Mouse (Mus musculus) spleen, adult 2 months (tissue): ENCODE measurements around the gene 4933402J07Rik.

Experiments used
- CTCF ChIP-seq: fragments of 200-500 bp; IDR thresholded peaks from 2 replicates; pipeline ENCODE4 v1.5.1; 2011; ENCODE audit warnings: mild to moderate bottlenecking, inconsistent platforms; ENCODE audit not compliant: insufficient read depth, insufficient read length, insufficient replicate concordance; ENCODE audit errors: extremely low read depth
- POLR2A ChIP-seq: fragments of 200-500 bp; IDR thresholded peaks from 2 replicates; pipeline ENCODE4 v1.6.1; 2011; ENCODE audit warnings: low read depth, low read length, inconsistent platforms

DNA sequence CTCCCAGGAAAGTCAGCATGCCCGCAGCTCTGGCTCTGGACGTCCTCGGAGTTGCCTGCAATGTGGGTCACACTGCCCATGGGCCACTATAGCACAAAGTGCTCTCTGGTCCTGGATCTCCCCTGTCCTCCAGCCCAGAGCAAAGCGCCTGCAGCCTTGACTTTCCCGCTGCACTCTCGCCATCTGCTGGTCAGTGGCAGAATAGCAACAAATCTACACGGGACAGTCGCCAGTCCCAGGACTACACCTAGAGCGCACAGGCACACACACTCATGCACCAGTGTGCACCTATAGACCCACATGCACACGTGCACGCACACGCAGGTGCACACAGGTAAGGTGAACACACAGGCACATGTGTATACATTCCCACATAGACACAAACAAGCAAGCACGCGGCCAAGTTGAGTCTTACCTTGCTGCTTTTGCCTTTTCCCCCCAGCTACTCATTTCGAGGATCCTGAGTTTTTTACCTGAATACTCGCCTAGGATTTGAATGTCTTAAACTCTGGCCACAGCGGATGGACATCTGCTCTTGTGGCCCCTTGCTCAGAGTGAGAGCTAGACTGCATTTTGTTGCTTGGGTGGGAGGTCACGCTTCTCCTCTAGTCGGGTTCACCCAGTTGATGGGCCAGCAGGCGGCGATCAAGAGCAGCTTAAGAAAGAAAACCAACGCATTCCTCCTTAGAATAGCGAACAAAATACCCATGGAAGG lies 26.9 kb upstream of the 4933402J07Rik start:
- no peak for TF ChIP-seq POLR2A
- peak; percentile 73; the same call in 1 of the 2 replicates for TF ChIP-seq CTCF
